14 mouse cellular contexts compared by ENCODE assay signal in the genomic region with DNA sequence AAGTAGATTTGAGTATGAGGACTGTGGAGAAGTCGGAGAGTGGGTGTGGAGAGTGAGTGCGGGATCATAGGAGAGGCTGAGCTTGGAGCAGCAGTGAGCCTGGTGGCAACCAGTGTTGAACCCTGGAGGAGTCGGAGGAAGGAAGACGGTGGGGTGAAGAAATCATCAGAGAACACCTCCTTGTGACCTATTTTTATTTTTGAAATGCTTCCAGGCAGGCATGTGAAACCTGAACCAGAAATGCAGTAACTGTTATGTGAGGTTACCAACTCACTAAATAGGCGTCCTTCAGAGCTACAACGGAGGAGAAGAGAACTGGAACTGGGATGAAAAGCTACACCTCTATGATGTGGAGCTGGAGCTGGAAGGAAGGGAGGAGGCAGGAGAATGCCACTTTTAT.
DNase-seq lines count a peak whose midpoint lies in the region; ATAC-seq and TF ChIP-seq lines count a peak whose summit lies in the region.
"Had no signal": no experiment of that assay in that cellular context is flagged by ENCODE, and none has a peak within 500 bp of the region (broad histone marks: within the 10 kb centered on the region; RNA-seq: fewer than 3 reads in every experiment).

No protein-coding gene starts in this region.

- no peak for TF ChIP-seq POLR2A in lung, adult 2 months (IDR thresholded peaks at IDR 0.05; ENCODE audit: borderline replicate concordance, extremely low read depth, low read depth, low read length)

- no peak overlapping the region for H3K9ac ChIP-seq in lung, embryonic 16.5 days (ENCODE audit: low read length)
- H3K9ac ChIP-seq in heart, embryonic 13.5 days, result peak overlapping the region; percentile 24
- no peak overlapping the region for H3K9ac ChIP-seq in forebrain, embryonic 12.5 days
- H3K9ac ChIP-seq: forebrain, embryonic 15.5 days; liver, embryonic 12.5 days had no signal

- intact Hi-C loops in heart, postnatal 36 days (cut with DNase I), result loop anchor here (5.0 kb wide), 1 partner anchor 41 kb away; no protein-coding TSS in a partner anchor

- DNase-seq in heart, adult 11 months, result peak; percentile 88
- DNase-seq in heart, postnatal 36 days, result no peak
- no peak for DNase-seq in lung, adult 2 months
- DNase-seq in left cerebral cortex, adult 11 months (ENCODE audit: low spot score), result no peak
- DNase-seq: lung, postnatal 14 days; midbrain, embryonic 14.5 days; right cerebral cortex, postnatal 25 days; thymus, adult 2 months had no signal

- no peaks in the 10 kb centered on the region for H3K9me3 ChIP-seq in lung, embryonic 16.5 days (ENCODE audit: control insufficient read depth, low read length)
- no peaks in the 10 kb centered on the region for H3K9me3 ChIP-seq in heart, embryonic 13.5 days
- H3K9me3 ChIP-seq in forebrain, embryonic 12.5 days, result no peaks in the 10 kb centered on the region
- H3K9me3 ChIP-seq: forebrain, embryonic 15.5 days; liver, embryonic 12.5 days had no signal

- peak overlapping the region; percentile 29; the same call in 1 of the 2 replicates for H3K4me2 ChIP-seq in lung, embryonic 16.5 days (ENCODE audit: low read depth, low read length)
- H3K4me2 ChIP-seq in heart, embryonic 13.5 days, result peak overlapping the region; percentile 43
- no peak overlapping the region for H3K4me2 ChIP-seq in forebrain, embryonic 12.5 days
- H3K4me2 ChIP-seq: forebrain, embryonic 15.5 days; liver, embryonic 12.5 days had no signal

- TF ChIP-seq CTCF in lung, adult 2 months (IDR thresholded peaks at IDR 0.05; ENCODE audit: insufficient read depth, low read length), result no peak

- ATAC-seq in lung, embryonic 16.5 days (ENCODE audit: low read depth), result no peak
- no peak for ATAC-seq in heart, embryonic 13.5 days (ENCODE audit: extremely low read depth, insufficient number of reproducible peaks, low FRiP score, low TSS enrichment)
- no peak for ATAC-seq in forebrain, embryonic 12.5 days (ENCODE audit: low FRiP score)
- ATAC-seq: CD4-positive, CD25-positive, alpha-beta regulatory T cell, adult 4 months; forebrain, embryonic 15.5 days; liver, embryonic 12.5 days had no signal

- no peaks in the 10 kb centered on the region for H3K36me3 ChIP-seq in lung, embryonic 16.5 days (ENCODE audit: control insufficient read depth, insufficient read depth, low read length)
- H3K36me3 ChIP-seq in heart, embryonic 13.5 days, result no peaks in the 10 kb centered on the region
- no peaks in the 10 kb centered on the region for H3K36me3 ChIP-seq in forebrain, embryonic 12.5 days (replicated peaks)
- H3K36me3 ChIP-seq: forebrain, embryonic 15.5 days; liver, embryonic 12.5 days had no signal

- 62% methylated on average over 6 of the region's 6 CpGs for WGBS in lung, embryonic 16.5 days
- WGBS in lung, adult 2 months, result 61% methylated on average over 6 of the region's 6 CpGs
- WGBS in heart, embryonic 13.5 days, result 48% methylated on average over 6 of the region's 6 CpGs
- 69% methylated on average over 6 of the region's 6 CpGs for WGBS in forebrain, embryonic 12.5 days

- H3K4me3 ChIP-seq in lung, embryonic 16.5 days (ENCODE audit: low read length), result no peak overlapping the region
- H3K4me3 ChIP-seq in lung, adult 2 months (replicated peaks; ENCODE audit: extremely low read depth, low read depth, low read length), result no peak overlapping the region
- H3K4me3 ChIP-seq in heart, embryonic 13.5 days, result peak overlapping the region; percentile 4; the same call in 1 of the 2 replicates
- no peak overlapping the region for H3K4me3 ChIP-seq in forebrain, embryonic 12.5 days (replicated peaks)
- H3K4me3 ChIP-seq: forebrain, embryonic 15.5 days; liver, embryonic 12.5 days had no signal

- H3K27ac ChIP-seq in lung, embryonic 16.5 days (ENCODE audit: low read length), result no peak overlapping the region; the same call in 1 of the 2 replicates
- H3K27ac ChIP-seq in heart, embryonic 13.5 days (replicated peaks), result peak overlapping the region; percentile 63
- H3K27ac ChIP-seq in forebrain, embryonic 12.5 days, result no peak overlapping the region
- H3K27ac ChIP-seq: forebrain, embryonic 15.5 days; liver, embryonic 12.5 days had no signal

- no peaks in the 10 kb centered on the region for H3K27me3 ChIP-seq in lung, embryonic 16.5 days (ENCODE audit: control insufficient read depth, insufficient read depth, low read depth, low read length)
- no peaks in the 10 kb centered on the region for H3K27me3 ChIP-seq in heart, embryonic 13.5 days (replicated peaks)
- H3K27me3 ChIP-seq in forebrain, embryonic 12.5 days, result no peaks in the 10 kb centered on the region
- H3K27me3 ChIP-seq: forebrain, embryonic 15.5 days; liver, embryonic 12.5 days had no signal

- peaks cover 6% of the 10 kb centered on the region; the same call in 1 of the 2 replicates for H3K4me1 ChIP-seq in lung, embryonic 16.5 days (replicated peaks; ENCODE audit: control insufficient read depth, insufficient read depth, low read length)
- no peaks in the 10 kb centered on the region; the same call in 1 of the 2 replicates for H3K4me1 ChIP-seq in lung, adult 2 months (ENCODE audit: control insufficient read depth, insufficient read depth, low read length)
- H3K4me1 ChIP-seq in heart, embryonic 13.5 days, result peaks cover 32% of the 10 kb centered on the region
- peaks cover 19% of the 10 kb centered on the region for H3K4me1 ChIP-seq in forebrain, embryonic 12.5 days
